Mouse (Mus musculus) midbrain, embryonic 16.5 days (tissue): ENCODE results near the gene Zfyve19. TPM values are rescaled to one million over a fixed set of nuclear protein-coding genes. Genes with fewer than 3 reads are reported as not detected.
A peak's percentile ranks its signal among the peaks of the same experiment; 100 is the strongest.

Source experiments
- ATAC-seq: fragments of 200-750 bp; cut with Nextera tagmentation; 2 replicates; pipeline ENCODE4 v1.8.0; 2017; ENCODE audit warnings: moderate TSS enrichment
- H3K27ac ChIP-seq: fragments of 300-500 bp; sonication (generic); 2 replicates; pipeline ENCODE4 v1.5.1; 2014; ENCODE audit warnings: mild to moderate bottlenecking, low read length, mixed read lengths
- H3K27me3 ChIP-seq: fragments of 300-500 bp; sonication (generic); 2 replicates; pipeline ENCODE4 v1.6.1; 2014; ENCODE audit warnings: low read depth, low read length, mixed read lengths; ENCODE audit not compliant: control insufficient read depth, insufficient read depth
- H3K36me3 ChIP-seq: fragments of 300-500 bp; sonication (generic); 2 replicates; pipeline ENCODE4 v1.6.1; 2014; ENCODE audit warnings: mild to moderate bottlenecking, low read length, moderate library complexity, mixed read lengths; ENCODE audit not compliant: control insufficient read depth, insufficient read depth
- H3K4me1 ChIP-seq: fragments of 300-500 bp; sonication (generic); 2 replicates; pipeline ENCODE4 v1.6.1; 2014; ENCODE audit warnings: mild to moderate bottlenecking, low read length, mixed read lengths; ENCODE audit not compliant: control insufficient read depth, insufficient read depth
- H3K4me2 ChIP-seq: fragments of 300-500 bp; sonication (generic); 2 replicates; pipeline ENCODE4 v1.6.1; 2014; ENCODE audit warnings: mild to moderate bottlenecking, low read length, mixed read lengths
- H3K4me3 ChIP-seq: fragments of 300-500 bp; sonication (generic); 2 replicates; pipeline ENCODE4 v1.5.1; 2014; ENCODE audit warnings: low read depth, mild to moderate bottlenecking, low read length, moderate library complexity, mixed read lengths
- H3K9ac ChIP-seq: fragments of 300-500 bp; sonication (generic); 2 replicates; pipeline ENCODE4 v1.6.1; 2014; ENCODE audit warnings: low read depth, low read length, mixed read lengths
- H3K9me3 ChIP-seq: fragments of 300-500 bp; sonication (generic); replicated peaks from 2 replicates; pipeline ENCODE4 v1.6.1; 2014; ENCODE audit warnings: mild to moderate bottlenecking, low read length, mixed read lengths; ENCODE audit not compliant: control insufficient read depth, poor library complexity, severe bottlenecking
- WGBS: fragments of 180-500 bp; shearing (Covaris S2); extraction: QIAGEN DNeasy Blood & Tissue Kit; methylation state at CpG from one replicate; pipeline ENCODE4 v1.1.7; 2014; 5-methylcytosine and 5-hydroxymethylcytosine counted together
- polyA plus RNA-seq: library from polyadenylated mRNA; unstranded; fragments of >200 nt; fragmentation: Nextera tagmentation; extraction: Ambion mirVana; gene quantifications from 2 replicates; pipeline ENCODE4 v1.2.1, GENCODE M21; 2015

The Zfyve19 gene
- polyA plus RNA-seq, 1 experiment from 2014 or later, result 62.6 TPM

- Histone ChIP-seq H3K36me3 (no peaks in the 10 kb centered on the region), H3K4me2 (no peak overlapping the region), H3K9ac (no peak overlapping the region), H3K27me3 (peaks cover 5% of the 10 kb centered on the region; the same call in 1 of the 2 replicates), H3K4me3 (no peak overlapping the region), H3K27ac (no peak overlapping the region), H3K9me3 (no peaks in the 10 kb centered on the region), H3K4me1 (peaks cover 16% of the 10 kb centered on the region)
- no peak for ATAC-seq
- 80% methylated on average over 8 of the region's 8 CpGs for WGBS
Measured at GRCm38 (mm10) chr2:119171574-119171973, 36.8 kb upstream of the Zfyve19 start.

GRCm38 (mm10) chr2:119172446-119172845 lies 36.0 kb upstream of the Zfyve19 start:
- no peak overlapping the region for H3K9ac ChIP-seq
- no peak for ATAC-seq
- H3K9me3 ChIP-seq, result no peaks in the 10 kb centered on the region
- 74% methylated on average over 7 of the region's 7 CpGs for whole genome bisulfite sequencing
- no peak overlapping the region for H3K4me2 ChIP-seq
- peaks cover 11% of the 10 kb centered on the region for H3K4me1 ChIP-seq
- H3K36me3 ChIP-seq, result peaks cover 2% of the 10 kb centered on the region
- H3K4me3 ChIP-seq, result no peak overlapping the region
- H3K27me3 ChIP-seq, result peaks cover 2% of the 10 kb centered on the region; the same call in 1 of the 2 replicates
- no peak overlapping the region for H3K27ac ChIP-seq

GRCm38 (mm10) chr2:119172862-119173576 lies 35.4 kb upstream of the Zfyve19 start:
- Histone ChIP-seq H3K9me3 (no peaks in the 10 kb centered on the region), H3K4me2 (0 out of 2 replicates have a peak overlapping the region, but pooled peaks have one; percentile 6), H3K4me3 (no peak overlapping the region), H3K27ac (peak overlapping the region; percentile 5; the same call in 1 of the 2 replicates), H3K9ac (0 out of 2 replicates have a peak overlapping the region, but pooled peaks have one; percentile 32), H3K4me1 (peaks cover 8% of the 10 kb centered on the region), H3K36me3 (peaks cover 3% of the 10 kb centered on the region), H3K27me3 (no peaks in the 10 kb centered on the region)
- WGBS, result 15% methylated on average over 13 of the region's 13 CpGs
- ATAC-seq, result 0 out of 2 replicates have a peak, but pooled peaks have one; percentile 26

GRCm38 (mm10) chr2:119173991-119174651 lies 34.3 kb upstream of the Zfyve19 start, which contains the start of gene Gm14137:
Gm14137 (plus strand) TSS chr2:119174509.
- no peak within 1 kb of the TSS for H3K4me3 ChIP-seq
- no peaks in the 10 kb centered on the region for H3K27me3 ChIP-seq
- 0 out of 2 replicates have a peak within 1 kb of the TSS, but pooled peaks have one; percentile 32 for H3K9ac ChIP-seq
- 39% methylated on average over 8 of the region's 8 CpGs for WGBS
- peaks cover 7% of the 10 kb centered on the region for H3K36me3 ChIP-seq
- H3K4me2 ChIP-seq, result no peak within 1 kb of the TSS
- peak within 1 kb of the TSS; percentile 5; the same call in 1 of the 2 replicates for H3K27ac ChIP-seq
- ATAC-seq, result no peak
- H3K9me3 ChIP-seq, result no peaks in the 10 kb centered on the region
- peaks cover 8% of the 10 kb centered on the region for H3K4me1 ChIP-seq

GRCm38 (mm10) chr2:119174866-119175265 lies 33.6 kb upstream of the Zfyve19 start:
- ATAC-seq, result no peak
- Histone ChIP-seq H3K4me1 (peaks cover 8% of the 10 kb centered on the region), H3K27ac (no peak overlapping the region), H3K9me3 (no peaks in the 10 kb centered on the region), H3K4me2 (no peak overlapping the region), H3K9ac (no peak overlapping the region), H3K27me3 (no peaks in the 10 kb centered on the region), H3K36me3 (peaks cover 9% of the 10 kb centered on the region), H3K4me3 (no peak overlapping the region)
- 54% methylated on average over 14 of the region's 14 CpGs for WGBS

GRCm38 (mm10) chr2:119175614-119176013 lies 32.8 kb upstream of the Zfyve19 start:
- H3K9me3 ChIP-seq, result no peaks in the 10 kb centered on the region
- H3K27ac ChIP-seq, result no peak overlapping the region
- peaks cover 8% of the 10 kb centered on the region for H3K4me1 ChIP-seq
- no peak for ATAC-seq
- H3K27me3 ChIP-seq, result no peaks in the 10 kb centered on the region
- no peak overlapping the region for H3K4me2 ChIP-seq
- H3K4me3 ChIP-seq, result no peak overlapping the region
- WGBS, result 77% methylated on average over 6 of the region's 6 CpGs
- H3K36me3 ChIP-seq, result peaks cover 12% of the 10 kb centered on the region
- H3K9ac ChIP-seq, result no peak overlapping the region

GRCm38 (mm10) chr2:119176761-119177160 lies 31.7 kb upstream of the Zfyve19 start:
- Histone ChIP-seq H3K27ac (no peak overlapping the region), H3K27me3 (no peaks in the 10 kb centered on the region), H3K4me3 (no peak overlapping the region), H3K4me2 (no peak overlapping the region), H3K4me1 (peaks cover 8% of the 10 kb centered on the region), H3K36me3 (peaks cover 16% of the 10 kb centered on the region), H3K9ac (no peak overlapping the region), H3K9me3 (no peaks in the 10 kb centered on the region)
- 50% methylated on average over 3 of the region's 3 CpGs for WGBS
- ATAC-seq, result no peak

GRCm38 (mm10) chr2:119177384-119177939 lies 31.0 kb upstream of the Zfyve19 start:
- Histone ChIP-seq H3K9me3 (no peaks in the 10 kb centered on the region), H3K27ac (no peak overlapping the region), H3K36me3 (peaks cover 16% of the 10 kb centered on the region), H3K4me2 (no peak overlapping the region), H3K9ac (no peak overlapping the region), H3K27me3 (no peaks in the 10 kb centered on the region), H3K4me3 (no peak overlapping the region), H3K4me1 (peaks cover 8% of the 10 kb centered on the region)
- no peak for ATAC-seq
- 89% methylated on average over 5 of the region's 5 CpGs for WGBS

- Histone ChIP-seq H3K9ac (no peak overlapping the region), H3K4me3 (no peak overlapping the region), H3K27me3 (no peaks in the 10 kb centered on the region), H3K4me1 (no peaks in the 10 kb centered on the region), H3K36me3 (peaks cover 27% of the 10 kb centered on the region), H3K4me2 (no peak overlapping the region), H3K9me3 (no peaks in the 10 kb centered on the region), H3K27ac (no peak overlapping the region)
- WGBS, result 75% methylated on average over 7 of the region's 7 CpGs
- no peak for ATAC-seq
Measured at GRCm38 (mm10) chr2:119182914-119183313, 25.5 kb upstream of the Zfyve19 start.
